Mouse (Mus musculus): ENCODE results near the gene Slc25a25. TPM values are rescaled to one million over a fixed set of nuclear protein-coding genes. Genes with fewer than 3 reads are reported as not detected.
"Not testable (repeated sequence)": the region's sequence is repeated elsewhere in the genome, so short reads cannot be mapped to it uniquely, and the experiment has no call there.

The Slc25a25 gene
- polyA plus RNA-seq (2015; fragmentation: Nextera tagmentation; extraction: Ambion mirVana): 55.0 and 60.6 TPM in 2 replicates

DNA sequence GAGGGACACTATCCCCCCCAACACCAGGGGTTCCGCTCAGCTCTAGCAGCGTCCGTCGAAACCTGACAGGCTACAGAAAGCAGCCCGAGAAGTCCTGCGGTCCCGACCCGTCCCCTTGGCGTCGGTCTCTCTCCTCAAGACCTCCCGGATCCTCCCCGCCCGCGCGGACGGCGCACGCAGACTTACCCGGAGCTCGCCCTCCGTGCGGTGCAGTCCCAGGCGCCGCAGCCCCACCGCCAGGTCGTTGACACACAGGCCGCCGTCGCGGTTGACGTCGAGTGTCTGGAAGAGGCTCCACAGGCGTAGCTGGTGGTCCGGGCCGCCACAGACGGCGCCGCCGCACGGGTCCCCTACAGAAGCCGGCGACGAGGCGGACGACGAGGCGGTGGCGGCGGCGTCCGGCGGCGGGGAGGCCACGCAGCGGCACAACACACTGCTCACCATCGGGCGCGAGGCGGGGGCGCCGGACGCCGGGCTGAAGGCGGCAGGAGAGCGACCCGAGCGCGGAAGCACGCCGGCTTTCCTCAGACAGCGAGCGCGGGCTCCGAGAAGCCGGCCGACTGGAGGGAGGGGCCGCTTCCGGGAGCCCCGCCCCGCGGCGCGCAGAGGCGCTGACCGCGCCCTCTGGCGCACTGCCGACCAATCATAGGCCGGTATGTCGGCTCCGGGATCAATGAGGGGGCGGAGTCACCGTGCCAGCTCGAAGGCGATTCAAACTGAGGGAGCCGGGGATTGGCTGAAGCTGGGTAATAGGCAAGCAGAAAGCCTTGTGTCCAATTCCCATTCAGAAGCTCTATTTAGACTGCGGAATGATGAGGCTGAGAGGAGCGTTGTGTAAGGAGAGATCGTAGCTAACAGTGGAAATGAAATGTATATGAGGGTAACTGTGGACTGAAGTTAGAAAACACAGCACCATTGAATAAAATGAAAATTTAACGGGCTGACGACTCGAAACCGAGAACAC is at the start of gene Slc25a25:
Gene Slc25a25, minus strand, starts transcription at position 565 of the 964 bp plus-strand sequence.
- Histone ChIP-seq H3K4me1 (ENCODE audit: control insufficient read depth, insufficient read depth, low read depth, low read length) (peaks cover 26% of the 10 kb centered on the region), H3K4me3 (ENCODE audit: low read length) (peak within 1 kb of the TSS; percentile 88), H3K9me3 (ENCODE audit: control insufficient read depth, low read length) (no peaks in the 10 kb centered on the region), H3K4me2 (ENCODE audit: low read length) (peak within 1 kb of the TSS; percentile 78), H3K9ac (ENCODE audit: low read depth, low read length) (peak within 1 kb of the TSS; percentile 83), H3K27me3 (replicated peaks; ENCODE audit: control insufficient read depth, insufficient read depth, low read length) (no peaks in the 10 kb centered on the region), H3K36me3 (ENCODE audit: control insufficient read depth, insufficient read depth, low read length) (no peaks in the 10 kb centered on the region), H3K27ac (ENCODE audit: low read depth, low read length) (peak within 1 kb of the TSS; percentile 97)
- peak; percentile 90 for ATAC-seq
- WGBS: under 1% methylated on average over 98 of the region's 103 CpGs

GRCm38 (mm10) chr2:32500461-32500860 is 49.2 kb upstream of the Slc25a25 start:
- H3K27me3 ChIP-seq (replicated peaks; ENCODE audit: control insufficient read depth, insufficient read depth, low read length): no peaks in the 10 kb centered on the region
- no peaks in the 10 kb centered on the region for H3K36me3 ChIP-seq (ENCODE audit: control insufficient read depth, insufficient read depth, low read length)
- H3K4me2 ChIP-seq (ENCODE audit: low read length): no peak overlapping the region
- 73% methylated on average over 5 of the region's 5 CpGs for WGBS
- H3K9ac ChIP-seq (ENCODE audit: low read depth, low read length): no peak overlapping the region
- H3K27ac ChIP-seq (ENCODE audit: low read depth, low read length): no peak overlapping the region
- ATAC-seq: no peak
- peaks cover 4% of the 10 kb centered on the region; the same call in 1 of the 2 replicates for H3K9me3 ChIP-seq (ENCODE audit: control insufficient read depth, low read length)
- H3K4me1 ChIP-seq (ENCODE audit: control insufficient read depth, insufficient read depth, low read depth, low read length): no peaks in the 10 kb centered on the region
- H3K4me3 ChIP-seq (ENCODE audit: low read length): no peak overlapping the region

DNA sequence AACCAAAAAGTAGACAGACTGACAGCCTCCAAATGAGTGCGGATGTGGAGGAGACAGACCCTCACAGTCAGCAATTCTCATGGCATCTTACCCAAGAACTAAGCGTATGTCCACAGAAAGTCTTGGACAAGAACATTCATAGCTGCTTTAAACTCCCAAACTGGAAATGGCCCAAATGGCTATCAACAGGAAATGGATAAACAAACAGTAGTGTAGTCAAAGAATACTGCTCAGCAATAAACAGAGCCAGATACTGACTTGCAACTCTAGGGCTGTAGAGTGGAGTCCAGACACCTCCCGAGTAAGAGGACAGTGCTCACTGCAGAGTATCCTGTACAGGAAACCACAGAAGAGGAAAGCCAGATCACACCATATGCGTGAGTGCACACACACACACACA is 48.1 kb upstream of the Slc25a25 start:
- WGBS: 88% methylated on average over 4 of the region's 4 CpGs

DNA sequence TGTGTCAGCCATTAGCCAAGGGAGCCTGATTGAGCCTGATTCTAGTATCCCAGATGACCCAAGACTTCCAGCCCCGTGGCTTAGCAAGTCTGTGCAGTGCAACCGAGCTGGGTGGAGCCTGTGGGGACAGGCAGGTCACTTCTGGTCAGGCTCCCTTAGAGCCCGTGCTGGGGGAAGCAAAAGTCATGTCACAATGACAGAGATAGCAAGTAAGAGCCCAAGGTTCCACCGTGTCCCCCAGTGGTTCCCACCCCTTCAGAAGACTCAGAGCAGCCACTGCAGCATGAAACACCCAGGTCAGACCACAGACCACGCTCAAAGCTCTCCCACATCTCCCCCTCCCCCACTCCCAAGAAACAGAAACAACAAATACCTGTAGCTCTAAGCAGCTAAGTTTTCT is 44.9 kb upstream of the Slc25a25 start:
- Histone ChIP-seq H3K9me3 (ENCODE audit: control insufficient read depth, low read length) (peaks cover 4% of the 10 kb centered on the region; the same call in 1 of the 2 replicates), H3K4me1 (ENCODE audit: control insufficient read depth, insufficient read depth, low read depth, low read length) (no peaks in the 10 kb centered on the region), H3K4me3 (ENCODE audit: low read length) (no peak overlapping the region), H3K36me3 (ENCODE audit: control insufficient read depth, insufficient read depth, low read length) (no peaks in the 10 kb centered on the region), H3K4me2 (ENCODE audit: low read length) (no peak overlapping the region), H3K27ac (ENCODE audit: low read depth, low read length) (no peak overlapping the region), H3K27me3 (replicated peaks; ENCODE audit: control insufficient read depth, insufficient read depth, low read length) (no peaks in the 10 kb centered on the region), H3K9ac (ENCODE audit: low read depth, low read length) (no peak overlapping the region)
- 71% methylated on average over 5 of the region's 5 CpGs for WGBS
- ATAC-seq: no peak

More for the DNA sequence above, 48.1 kb upstream of the Slc25a25 start:
- H3K9me3 ChIP-seq (ENCODE audit: control insufficient read depth, low read length): peaks cover 4% of the 10 kb centered on the region; the same call in 1 of the 2 replicates
- H3K4me3 ChIP-seq (ENCODE audit: low read length): no peak overlapping the region
- ATAC-seq: no peak
- H3K36me3 ChIP-seq (ENCODE audit: control insufficient read depth, insufficient read depth, low read length): no peaks in the 10 kb centered on the region
- H3K4me1 ChIP-seq (ENCODE audit: control insufficient read depth, insufficient read depth, low read depth, low read length): no peaks in the 10 kb centered on the region
- H3K27ac ChIP-seq (ENCODE audit: low read depth, low read length): no peak overlapping the region
- H3K27me3 ChIP-seq (replicated peaks; ENCODE audit: control insufficient read depth, insufficient read depth, low read length): no peaks in the 10 kb centered on the region
- H3K4me2 ChIP-seq (ENCODE audit: low read length): no peak overlapping the region
- H3K9ac ChIP-seq (ENCODE audit: low read depth, low read length): no peak overlapping the region

- H3K27me3 ChIP-seq (replicated peaks; ENCODE audit: control insufficient read depth, insufficient read depth, low read length): no peaks in the 10 kb centered on the region
- no peak overlapping the region for H3K4me3 ChIP-seq (ENCODE audit: low read length)
- no peaks in the 10 kb centered on the region for H3K36me3 ChIP-seq (ENCODE audit: control insufficient read depth, insufficient read depth, low read length)
- peaks cover 4% of the 10 kb centered on the region; the same call in 1 of the 2 replicates for H3K9me3 ChIP-seq (ENCODE audit: control insufficient read depth, low read length)
- ATAC-seq: no peak
- no peak overlapping the region for H3K27ac ChIP-seq (ENCODE audit: low read depth, low read length)
- H3K4me1 ChIP-seq (ENCODE audit: control insufficient read depth, insufficient read depth, low read depth, low read length): no peaks in the 10 kb centered on the region
- 81% methylated on average over 20 of the region's 20 CpGs for WGBS
- H3K4me2 ChIP-seq (ENCODE audit: low read length): no peak overlapping the region
- H3K9ac ChIP-seq (ENCODE audit: low read depth, low read length): no peak overlapping the region
Observed at GRCm38 (mm10) chr2:32495185-32495726, 44.0 kb upstream of the Slc25a25 start.

GRCm38 (mm10) chr2:32494522-32494921 is 43.3 kb upstream of the Slc25a25 start:
- Histone ChIP-seq H3K4me2 (ENCODE audit: low read length) (no peak overlapping the region), H3K9me3 (ENCODE audit: control insufficient read depth, low read length) (peaks cover 4% of the 10 kb centered on the region; the same call in 1 of the 2 replicates), H3K4me1 (ENCODE audit: control insufficient read depth, insufficient read depth, low read depth, low read length) (no peaks in the 10 kb centered on the region), H3K4me3 (ENCODE audit: low read length) (no peak overlapping the region), H3K36me3 (ENCODE audit: control insufficient read depth, insufficient read depth, low read length) (no peaks in the 10 kb centered on the region), H3K9ac (ENCODE audit: low read depth, low read length) (no peak overlapping the region), H3K27ac (ENCODE audit: low read depth, low read length) (no peak overlapping the region), H3K27me3 (replicated peaks; ENCODE audit: control insufficient read depth, insufficient read depth, low read length) (no peaks in the 10 kb centered on the region)
- no peak for ATAC-seq
- WGBS: 81% methylated on average over 2 of the region's 2 CpGs

- Histone ChIP-seq H3K36me3 (ENCODE audit: control insufficient read depth, insufficient read depth, low read length) (no peaks in the 10 kb centered on the region), H3K4me2 (ENCODE audit: low read length) (no peak overlapping the region), H3K27me3 (replicated peaks; ENCODE audit: control insufficient read depth, insufficient read depth, low read length) (no peaks in the 10 kb centered on the region), H3K4me1 (ENCODE audit: control insufficient read depth, insufficient read depth, low read depth, low read length) (no peaks in the 10 kb centered on the region), H3K9me3 (ENCODE audit: control insufficient read depth, low read length) (no peaks in the 10 kb centered on the region), H3K4me3 (ENCODE audit: low read length) (no peak overlapping the region), H3K27ac (ENCODE audit: low read depth, low read length) (no peak overlapping the region), H3K9ac (ENCODE audit: low read depth, low read length) (no peak overlapping the region)
- WGBS: 79% methylated on average over 12 of the region's 12 CpGs
- ATAC-seq: no peak
Observed at GRCm38 (mm10) chr2:32493301-32493701, 42.1 kb upstream of the Slc25a25 start.

DNA sequence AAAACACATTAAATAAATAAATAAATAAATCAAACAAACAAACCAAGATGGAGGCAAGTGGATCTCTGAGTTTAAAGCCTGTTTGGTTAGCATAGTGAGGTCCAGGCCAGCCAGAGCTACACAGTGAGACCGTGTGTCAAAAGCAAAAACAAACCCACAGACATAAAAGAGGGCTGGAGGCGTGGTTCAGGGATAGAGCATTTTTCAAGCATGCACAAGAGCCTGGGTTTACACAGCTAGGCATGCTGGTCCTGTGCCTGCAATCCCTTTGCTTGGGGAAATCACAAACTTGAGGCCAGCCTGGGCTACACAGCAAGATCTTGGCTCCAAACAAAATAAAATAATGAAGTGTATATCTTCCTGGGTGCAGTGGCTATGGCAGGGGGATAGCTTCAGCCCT is 41.4 kb upstream of the Slc25a25 start:
- 73% methylated on average over 2 of the region's 2 CpGs for WGBS
- no peak overlapping the region for H3K27ac ChIP-seq (ENCODE audit: low read depth, low read length)

DNA sequence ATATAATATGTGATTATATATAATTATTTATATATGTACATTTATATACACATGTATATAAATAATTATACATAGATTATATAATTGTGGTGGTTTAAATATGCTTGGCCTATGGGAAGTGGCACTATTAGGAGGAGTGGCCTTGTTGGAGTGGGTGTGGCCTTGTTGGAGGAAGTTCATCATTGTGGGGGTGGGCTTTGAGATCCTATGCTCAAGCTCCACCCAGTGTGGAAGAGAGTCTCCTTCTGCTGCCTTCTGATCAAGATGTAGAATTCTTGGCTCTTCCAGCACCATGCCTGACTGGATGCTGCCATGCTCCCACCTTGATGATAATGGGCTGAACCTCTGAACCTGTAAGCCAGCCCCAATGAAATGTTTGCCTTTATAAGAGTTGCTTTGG is 39.5 kb upstream of the Slc25a25 start:
- not testable (repeated sequence) for H3K9me3 ChIP-seq (ENCODE audit: control insufficient read depth, low read length); H3K27ac ChIP-seq (ENCODE audit: low read depth, low read length); H3K9ac ChIP-seq (ENCODE audit: low read depth, low read length); H3K4me3 ChIP-seq (ENCODE audit: low read length); ATAC-seq; H3K36me3 ChIP-seq (ENCODE audit: control insufficient read depth, insufficient read depth, low read length); H3K27me3 ChIP-seq (replicated peaks; ENCODE audit: control insufficient read depth, insufficient read depth, low read length); H3K4me2 ChIP-seq (ENCODE audit: low read length); H3K4me1 ChIP-seq (ENCODE audit: control insufficient read depth, insufficient read depth, low read depth, low read length)

More for the DNA sequence above, 41.4 kb upstream of the Slc25a25 start:
- ATAC-seq: no peak
- H3K4me2 ChIP-seq (ENCODE audit: low read length): no peak overlapping the region
- no peak overlapping the region for H3K4me3 ChIP-seq (ENCODE audit: low read length)
- H3K4me1 ChIP-seq (ENCODE audit: control insufficient read depth, insufficient read depth, low read depth, low read length): no peaks in the 10 kb centered on the region
- H3K9ac ChIP-seq (ENCODE audit: low read depth, low read length): no peak overlapping the region
- H3K9me3 ChIP-seq (ENCODE audit: control insufficient read depth, low read length): no peaks in the 10 kb centered on the region
- no peaks in the 10 kb centered on the region for H3K36me3 ChIP-seq (ENCODE audit: control insufficient read depth, insufficient read depth, low read length)
- no peaks in the 10 kb centered on the region for H3K27me3 ChIP-seq (replicated peaks; ENCODE audit: control insufficient read depth, insufficient read depth, low read length)

All from hindbrain, embryonic 16.5 days (tissue).